Mouse (Mus musculus): ENCODE measurements at regions not wholly inside any gene's neighbourhood (a gene's known extent, or its start where the extent isn't known, plus 50 kb on each side); places are given as distances from the start of the nearest gene placed in this dataset.

DNA sequence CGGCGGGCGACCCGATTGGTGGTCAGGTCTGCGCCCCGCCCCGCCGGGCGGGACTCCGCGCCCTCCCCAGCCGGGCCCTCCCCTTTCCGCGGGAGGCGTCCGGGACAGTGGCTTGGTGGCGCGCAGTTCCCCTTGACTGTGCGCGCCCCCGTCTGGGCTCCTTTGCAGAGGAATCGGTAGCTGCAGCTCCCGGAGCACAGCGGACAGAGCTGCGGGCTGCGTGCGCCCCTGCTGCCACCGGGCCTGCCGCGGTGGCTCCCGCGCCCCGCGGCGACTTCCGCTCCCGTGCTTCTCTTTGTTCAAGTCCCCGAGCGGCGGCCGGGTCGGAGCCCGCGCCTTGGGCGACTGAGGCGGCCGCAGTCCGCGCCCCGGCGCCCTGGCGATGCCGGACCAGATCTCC is 566.6 kb upstream of the Gm21863 start:
- DNase-seq, result peak; percentile 56

All from adrenal gland, postnatal 10 days (tissue).